Mouse (Mus musculus) embryo, embryonic 10.5 days (tissue): ENCODE measurements around the gene Krt34.

Experiments
- DNase-seq: peaks from one replicate; pipeline ENCODE4 v3.0.0-alpha.2; 2015; ENCODE audit warnings: low spot score

Gene Krt34

GRCm38 (mm10) chr11:100041454-100041853 lies at the start of gene Krt34:
Gene Krt34, minus strand, starts transcription at chr11:100041554.
- no peak for DNase-seq

DNA sequence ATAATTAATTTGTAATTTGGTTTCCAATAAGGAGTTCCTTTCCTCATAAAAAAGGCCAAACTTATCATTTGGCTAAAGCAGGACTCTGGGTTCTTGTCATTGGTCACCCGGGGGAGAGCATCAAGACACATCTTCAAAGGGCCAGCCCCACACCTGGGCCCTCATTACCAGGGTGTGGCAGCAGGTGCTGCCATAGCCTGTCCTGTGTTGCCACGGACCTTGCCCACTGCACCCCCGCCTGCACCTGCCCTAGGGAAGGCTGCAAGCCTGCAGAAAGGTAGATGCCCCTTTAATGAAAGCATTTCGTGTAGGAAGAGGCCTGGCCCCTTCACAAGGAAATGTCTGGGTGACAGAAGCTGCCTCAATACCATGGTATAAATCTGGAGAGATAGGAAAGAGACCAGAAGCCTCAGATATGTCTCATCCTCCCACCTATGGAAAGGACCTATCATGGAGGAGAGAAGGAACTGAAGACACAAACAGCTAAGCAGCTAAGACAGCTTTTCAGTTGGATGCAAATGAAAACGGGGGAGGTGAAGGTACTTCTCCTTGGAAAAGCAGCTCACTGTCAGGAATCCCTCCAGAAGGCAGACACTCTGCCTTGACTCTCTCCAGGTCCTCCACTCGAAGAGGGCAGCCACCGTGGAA lies 47.1 kb upstream of the Krt34 start:
- DNase-seq = no peak

DNA sequence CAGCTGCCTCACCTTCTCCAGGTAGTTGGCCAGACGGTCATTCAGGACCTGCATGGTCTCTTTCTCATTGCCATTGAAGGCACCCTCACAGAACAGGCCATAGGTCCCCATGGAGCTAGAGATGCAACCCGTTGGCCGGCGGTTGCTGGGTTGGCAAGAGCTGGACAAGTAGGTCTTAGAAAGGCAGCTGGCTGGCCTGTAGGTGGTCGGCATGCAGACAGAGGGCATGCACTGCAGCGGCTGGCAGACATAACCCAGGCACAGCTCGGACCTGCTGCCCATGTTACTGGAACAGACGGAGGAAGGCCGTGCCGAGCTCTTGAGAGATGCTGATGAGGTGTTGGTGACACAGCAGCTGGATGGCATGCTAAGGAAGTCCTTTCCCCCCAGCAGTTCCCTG lies 46.5 kb upstream of the Krt34 start, which contains the start of gene Krt32:
Gene Krt32, minus strand, starts transcription at position 366 of the 400 bp plus-strand sequence.
- DNase-seq = no peak

DNA sequence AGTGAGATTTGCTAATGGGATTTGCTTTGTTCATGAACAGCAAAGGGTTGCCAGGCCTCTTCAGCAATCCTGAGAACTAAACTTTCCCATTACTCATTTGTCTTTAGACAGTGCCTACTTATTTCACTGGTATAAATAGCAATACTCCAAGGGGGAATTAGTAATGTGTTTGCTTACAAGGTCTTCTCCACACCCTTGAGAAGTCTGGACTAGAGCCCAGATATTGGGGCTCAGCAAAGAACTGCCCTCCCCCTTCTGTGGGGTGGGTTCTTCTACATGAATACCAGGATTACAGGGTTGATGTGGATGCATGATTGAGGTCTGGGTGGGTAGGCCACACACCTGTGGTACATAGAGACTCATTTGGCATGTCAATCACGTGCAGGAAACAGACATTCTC lies 32.5 kb upstream of the Krt34 start:
- no peak for DNase-seq

- DNase-seq = peak; percentile 1
These were observed 26.1 kb upstream of the Krt34 start for GRCm38 (mm10) chr11:100067293-100068036.

GRCm38 (mm10) chr11:100066236-100067010 lies 25.1 kb upstream of the Krt34 start:
- DNase-seq = no peak

DNA sequence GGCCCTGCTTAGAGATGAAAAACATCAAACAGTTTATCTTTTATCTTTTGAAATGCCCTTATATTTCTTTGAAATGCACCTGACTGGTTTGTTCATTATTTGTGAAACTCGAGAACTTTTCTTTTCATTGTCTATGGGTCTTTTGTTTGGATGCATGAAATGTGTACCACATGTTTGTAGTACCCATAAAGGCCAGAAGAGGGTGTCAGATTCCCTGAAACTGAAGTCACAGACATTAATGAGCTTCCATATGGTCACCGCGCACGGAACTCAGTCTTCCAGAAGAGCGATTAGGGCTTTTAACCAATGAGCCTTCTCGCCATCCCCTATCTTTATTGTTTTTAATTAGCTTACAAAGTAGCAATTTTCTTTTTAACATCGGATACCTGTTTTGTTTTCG lies 17.5 kb upstream of the Krt34 start:
- peak; percentile 53 for DNase-seq

DNA sequence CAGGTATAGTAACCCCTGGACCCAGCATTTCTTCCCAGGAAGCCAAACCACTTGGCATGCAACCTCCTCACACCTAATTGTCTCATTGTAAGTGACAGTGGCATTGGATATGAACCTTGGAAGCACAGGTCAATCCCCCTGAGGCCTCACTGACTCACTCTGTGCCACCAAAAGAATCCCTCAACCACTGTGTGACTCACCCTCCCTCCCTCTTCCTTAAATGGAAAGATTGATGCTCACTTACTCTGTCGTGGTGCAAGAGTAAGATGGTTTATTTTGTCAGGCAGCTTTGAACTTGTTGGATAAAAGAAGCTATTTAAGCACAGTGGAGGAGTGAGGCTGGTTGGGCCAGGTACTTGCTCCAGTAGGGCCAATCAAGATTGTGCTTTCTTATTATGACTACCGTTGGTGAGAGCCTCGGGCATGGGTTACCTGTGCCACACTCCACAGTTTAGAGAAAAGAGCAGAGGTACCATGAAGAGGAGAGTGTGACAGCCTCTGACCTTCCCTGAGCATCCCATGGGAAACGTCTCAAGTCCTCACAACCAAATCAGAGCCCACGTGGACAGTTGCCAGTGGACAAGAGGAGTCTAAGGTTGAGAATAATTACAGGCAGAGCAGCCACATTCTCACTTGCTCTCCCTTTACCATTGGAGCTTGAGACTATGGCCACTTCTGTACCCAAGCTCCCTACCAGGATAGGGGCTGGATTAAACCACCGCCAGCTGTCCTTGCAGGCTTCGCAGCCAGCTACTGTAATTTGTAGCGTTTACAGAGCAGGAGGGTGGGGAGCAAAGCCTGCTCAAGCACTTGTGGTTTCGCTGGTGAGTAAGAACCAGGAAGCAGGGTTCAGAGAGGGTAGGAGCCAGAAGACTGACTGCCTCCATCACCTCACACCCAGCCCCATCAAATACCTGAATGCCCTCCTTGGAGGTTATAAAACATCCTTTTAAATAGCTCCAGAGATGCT lies 14.6 kb upstream of the Krt34 start:
- DNase-seq = no peak

DNA sequence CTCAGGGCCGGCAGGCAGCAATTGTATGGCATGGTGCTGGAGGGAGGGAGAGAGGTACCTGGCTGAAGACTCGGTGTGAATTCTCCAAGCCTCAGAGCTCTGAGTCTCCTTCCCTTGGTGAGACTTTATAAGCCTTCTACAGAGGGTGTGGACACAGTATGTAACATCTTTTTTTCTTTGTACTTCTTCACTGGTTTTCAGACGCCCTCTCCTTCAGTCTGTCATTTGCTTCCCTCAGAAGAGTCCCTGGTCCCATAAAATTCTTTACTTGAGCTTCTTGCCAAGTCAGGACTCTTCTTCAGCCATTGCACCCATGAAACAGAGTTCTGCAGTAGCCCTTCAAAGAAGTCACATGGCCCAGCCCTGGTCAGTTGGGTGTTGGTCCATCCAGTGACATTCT lies 9.1 kb upstream of the Krt34 start, which contains the start of gene Krt31:
Gene Krt31, minus strand, starts transcription at position 101 of the 400 bp plus-strand sequence.
- DNase-seq = no peak

DNA sequence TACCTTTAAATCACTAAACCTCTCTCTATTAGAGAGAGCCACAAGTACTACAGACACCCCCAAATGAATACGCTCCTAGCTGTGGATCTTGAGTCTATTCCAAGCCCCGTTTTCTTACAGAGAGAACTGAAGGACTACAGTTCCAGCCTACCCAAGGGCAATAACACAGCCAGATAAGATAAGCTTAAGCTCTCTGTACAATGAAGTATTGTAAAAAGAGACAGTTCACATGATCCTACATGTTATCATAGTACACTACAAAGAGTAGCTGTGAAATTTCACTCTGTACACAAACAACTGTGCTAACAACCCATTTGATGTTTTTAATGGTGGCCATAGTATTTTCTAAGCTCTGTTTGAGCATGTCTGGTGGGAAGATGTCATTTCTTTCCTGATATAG lies 5.8 kb upstream of the Krt34 start:
- no peak for DNase-seq

GRCm38 (mm10) chr11:100046303-100046866 lies 5.0 kb upstream of the Krt34 start:
- no peak for DNase-seq

DNA sequence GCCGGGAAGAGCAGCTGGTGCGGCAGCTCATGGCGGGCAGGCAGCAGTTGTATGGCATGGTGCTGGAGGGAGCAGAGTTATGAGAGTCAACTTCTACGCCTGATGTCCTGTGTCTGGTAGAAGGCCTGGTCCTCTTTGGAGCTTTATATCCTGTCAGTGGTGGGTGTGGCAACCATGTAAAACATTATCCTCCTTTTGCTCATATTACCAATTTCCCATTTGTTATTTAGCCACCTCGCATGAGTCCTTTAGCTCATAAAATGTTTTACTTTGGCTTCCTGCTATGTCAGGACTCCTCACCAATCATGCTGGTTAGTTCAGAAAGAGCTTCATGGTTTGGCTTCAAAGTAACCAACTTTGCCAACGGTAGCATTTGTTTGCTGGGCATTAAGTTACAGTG lies 11.6 kb downstream of the Krt34 start, which contains the start of gene Krt33b:
Gene Krt33b, minus strand, starts transcription at position 101 of the 400 bp plus-strand sequence.
- no peak for DNase-seq

GRCm38 (mm10) chr11:100021438-100021837 lies 19.9 kb downstream of the Krt34 start:
- DNase-seq = no peak

DNA sequence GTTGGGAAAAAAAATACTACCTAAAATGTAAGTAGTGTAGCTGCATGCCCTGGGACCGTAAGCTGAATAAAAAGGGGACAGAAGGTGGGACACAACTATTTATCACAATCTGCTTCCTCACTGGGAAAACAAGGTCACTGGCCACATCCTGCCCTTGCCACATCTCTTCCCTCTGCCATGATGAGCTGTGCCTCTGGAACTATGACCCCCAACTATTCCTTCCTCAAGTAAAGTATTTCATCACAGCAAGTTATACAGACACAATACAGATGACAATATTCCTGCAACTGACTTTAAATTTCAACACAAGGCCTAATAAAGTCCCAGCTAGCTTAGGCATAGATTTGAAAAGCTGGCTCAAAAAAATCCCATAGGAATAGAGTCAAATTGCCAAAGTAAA lies 21.9 kb downstream of the Krt34 start:
- DNase-seq = no peak

DNA sequence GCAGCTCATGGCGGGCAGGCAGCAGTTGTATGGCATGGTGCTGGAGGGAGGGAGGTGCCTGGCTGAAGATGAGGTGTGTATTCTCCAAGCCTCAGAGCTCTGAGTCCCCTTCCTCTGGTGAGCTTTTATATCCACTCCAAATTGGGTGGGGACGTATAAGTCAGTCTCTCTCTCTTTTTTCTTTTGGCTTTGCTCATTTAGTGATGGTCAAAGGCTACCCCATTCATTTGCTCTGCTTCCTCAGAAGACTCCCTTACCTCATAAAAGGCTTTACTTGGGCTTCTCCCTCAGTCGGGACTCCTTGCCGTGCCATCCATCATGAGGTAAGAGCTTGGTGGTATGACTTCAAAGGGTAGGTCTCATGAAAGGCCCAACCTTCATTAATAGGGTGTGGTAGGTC lies 25.2 kb downstream of the Krt34 start, which contains the start of gene Krt33a:
Gene Krt33a, minus strand, starts transcription at position 101 of the 400 bp plus-strand sequence.
- no peak for DNase-seq

- DNase-seq = no peak
These were observed 27.6 kb downstream of the Krt34 start for GRCm38 (mm10) chr11:100013691-100014171.

DNA sequence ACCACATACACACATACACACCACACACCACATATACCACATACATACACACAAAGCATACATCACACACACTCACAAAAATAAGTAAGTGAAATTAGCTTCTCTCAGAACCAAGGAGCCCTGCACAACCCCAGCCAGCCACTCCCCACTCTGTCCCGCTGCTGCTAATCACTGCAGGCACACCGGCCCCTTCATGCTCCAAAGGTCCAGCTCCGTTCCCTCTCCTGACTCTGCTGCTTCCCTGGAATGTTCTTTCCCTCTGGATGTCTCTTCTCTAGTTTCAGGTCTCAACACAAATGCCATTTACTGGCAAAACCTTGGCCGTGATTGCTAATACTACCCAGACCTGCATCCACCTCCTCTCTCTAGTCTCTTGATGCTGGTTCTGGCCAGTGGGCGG lies 30.7 kb downstream of the Krt34 start:
- no peak for DNase-seq

- no peak for DNase-seq
These were observed 33.0 kb downstream of the Krt34 start for GRCm38 (mm10) chr11:100008336-100008735.

DNA sequence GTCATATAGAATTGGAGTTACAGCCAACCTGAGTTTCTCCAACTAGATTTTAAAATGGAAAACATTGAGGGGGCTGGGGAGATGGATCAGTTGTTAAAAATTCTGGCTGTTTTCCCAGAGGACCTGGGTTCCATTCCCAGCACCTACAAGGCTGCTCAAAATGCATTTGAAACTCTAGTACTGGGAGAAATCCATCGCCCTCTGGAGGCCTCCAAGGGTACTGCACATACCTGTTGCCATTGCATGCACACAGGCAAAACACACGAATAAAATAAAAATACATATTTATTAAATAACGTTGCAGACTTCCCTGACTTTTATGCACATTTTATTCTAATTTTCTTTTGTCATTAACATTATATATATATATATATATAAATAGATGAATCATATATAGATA lies 34.7 kb downstream of the Krt34 start:
- no peak for DNase-seq

- DNase-seq = no peak
These were observed 35.4 kb downstream of the Krt34 start for GRCm38 (mm10) chr11:100005905-100006304.

- peak; percentile 72 for DNase-seq
These were observed 36.5 kb downstream of the Krt34 start for GRCm38 (mm10) chr11:100004846-100005245.
